Mouse (Mus musculus): Measurements from ENCODE around the gene Gchfr.

- TF ChIP-seq CTCF (IDR thresholded peaks at IDR 0.05; ENCODE audit: low read depth, low read length) (no peak), POLR2A (IDR thresholded peaks at IDR 0.05; ENCODE audit: insufficient read depth, low read length) (no peak)
Observed at GRCm38 (mm10) chr2:119172446-119172845, 4.9 kb downstream of the Gchfr start.

All from ES-Bruce4 (cell line).